Mouse (Mus musculus) CD8-positive naive resting alpha-beta T cell, adult 2 months (primary cell): ENCODE results near the gene Pfkfb4.
A peak's percentile ranks its signal among the peaks of the same experiment; 100 is the strongest.

ENCODE experiments used
- DNase-seq, 2 experiments: peaks; one replicate each; pipeline ENCODE4 v3.0.0; 2022; ENCODE audit warnings: low read depth in 2 of 2, low spot score in 2 of 2

Gene Pfkfb4

DNA sequence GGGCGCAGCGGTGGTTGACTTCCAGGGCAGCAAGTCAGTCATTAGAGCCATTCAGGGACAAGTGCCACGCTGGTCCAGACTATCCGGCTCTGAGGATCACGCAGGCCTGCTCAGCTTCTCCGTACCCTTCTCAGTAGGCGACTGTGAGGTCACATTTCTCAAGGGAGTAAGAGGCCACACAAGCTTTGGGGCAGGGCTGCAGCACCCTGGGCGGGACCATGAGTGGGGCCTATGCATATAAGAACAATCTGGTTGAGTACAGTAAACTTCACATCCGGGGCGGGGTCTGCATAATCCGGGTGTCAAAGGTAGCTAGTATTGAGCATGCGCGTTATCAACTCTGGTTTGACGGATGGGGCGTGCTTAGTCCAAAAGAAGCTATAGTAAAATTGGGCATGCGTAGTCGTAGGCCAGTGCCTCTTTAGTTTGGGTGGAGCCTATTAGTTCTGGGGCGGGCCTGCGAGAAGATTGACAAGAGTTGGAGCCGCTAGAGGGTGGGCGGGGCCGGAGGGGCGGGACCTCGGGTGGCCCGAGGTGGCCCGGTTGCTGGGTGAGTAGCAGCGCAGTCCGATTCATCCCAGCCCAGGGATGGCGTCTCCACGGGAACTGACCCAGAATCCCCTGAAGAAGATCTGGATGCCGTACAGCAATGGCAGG is at the start of gene Pfkfb4:
Gene Pfkfb4, plus strand, starts transcription at position 351 of the 657 bp plus-strand sequence.
- DNase-seq = peak; percentile 93 to 95

DNA sequence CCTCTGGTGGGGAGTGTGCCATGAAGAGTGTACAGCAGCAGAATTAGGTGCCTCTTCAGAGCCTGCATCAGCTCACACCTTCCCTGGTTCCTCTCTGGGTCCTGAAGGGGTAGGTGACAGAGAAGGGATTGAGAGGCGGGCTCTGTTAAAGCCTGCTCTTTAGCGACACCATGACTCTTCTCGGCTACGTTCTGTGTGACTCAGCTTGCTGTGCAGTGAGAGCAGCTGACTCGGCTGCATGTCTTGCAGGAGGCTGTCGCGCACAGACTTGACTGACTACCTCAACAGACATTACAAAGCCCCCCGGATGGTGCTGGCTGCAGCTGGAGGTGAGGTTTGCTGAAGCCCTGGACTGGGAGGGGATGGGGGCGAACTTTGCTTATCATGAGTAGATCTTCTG is 46.5 kb upstream of the Pfkfb4 start:
- DNase-seq = no peak

DNA sequence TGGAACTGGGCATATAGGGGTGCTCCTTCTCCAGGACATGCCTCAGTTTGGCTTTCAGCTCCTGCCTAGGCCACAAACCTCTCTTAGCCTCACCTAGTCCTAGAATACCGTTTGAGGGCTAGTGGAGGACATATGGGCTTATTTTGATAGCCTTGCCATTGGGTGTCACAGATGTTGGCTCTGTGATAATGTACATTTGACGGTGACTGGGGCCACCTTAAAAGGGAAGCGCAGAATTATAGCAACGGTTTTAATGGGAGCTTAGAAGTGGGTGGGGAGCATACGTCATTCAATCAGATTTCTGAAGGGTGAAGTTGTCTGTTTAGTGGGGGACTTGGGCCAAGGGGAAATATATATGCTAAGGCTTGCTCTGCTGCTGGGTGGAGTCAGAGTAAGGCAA is 46.0 kb upstream of the Pfkfb4 start:
- no peak for DNase-seq

DNA sequence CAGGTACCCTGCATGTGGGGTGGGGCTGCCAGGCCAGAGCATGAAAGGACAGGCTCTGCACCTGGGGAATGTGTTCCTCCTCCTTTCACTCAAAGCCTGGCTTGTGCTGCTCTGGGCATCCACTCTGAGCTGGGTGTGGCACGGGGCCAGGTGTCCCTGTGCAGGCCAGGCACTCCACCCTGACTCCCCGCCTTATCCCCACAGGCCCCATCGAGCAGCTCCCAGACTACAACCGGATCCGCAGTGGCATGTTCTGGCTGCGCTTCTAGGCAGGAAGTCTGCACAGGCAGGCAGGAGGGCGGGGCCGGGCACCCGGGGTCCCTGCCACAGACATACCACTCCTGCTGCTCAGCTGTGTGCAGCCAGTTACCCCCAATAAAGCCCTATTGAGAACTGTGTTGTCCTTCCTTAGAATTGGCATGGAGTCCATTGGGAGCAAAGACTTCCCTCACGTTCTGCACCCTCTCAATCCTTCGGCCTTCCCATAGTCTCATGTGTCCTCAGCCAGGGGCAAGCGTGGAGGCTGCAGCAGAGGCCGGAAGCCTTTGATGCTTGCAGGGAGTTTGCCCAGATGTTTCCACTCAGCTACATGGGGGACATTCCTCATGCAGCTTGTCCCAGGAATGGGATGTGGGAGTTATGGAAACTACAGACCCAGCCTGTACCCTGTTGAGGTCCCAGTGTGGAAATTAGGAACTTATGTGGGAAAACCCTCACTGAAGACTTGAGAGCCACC is 42.2 kb upstream of the Pfkfb4 start:
- DNase-seq = no peak

DNA sequence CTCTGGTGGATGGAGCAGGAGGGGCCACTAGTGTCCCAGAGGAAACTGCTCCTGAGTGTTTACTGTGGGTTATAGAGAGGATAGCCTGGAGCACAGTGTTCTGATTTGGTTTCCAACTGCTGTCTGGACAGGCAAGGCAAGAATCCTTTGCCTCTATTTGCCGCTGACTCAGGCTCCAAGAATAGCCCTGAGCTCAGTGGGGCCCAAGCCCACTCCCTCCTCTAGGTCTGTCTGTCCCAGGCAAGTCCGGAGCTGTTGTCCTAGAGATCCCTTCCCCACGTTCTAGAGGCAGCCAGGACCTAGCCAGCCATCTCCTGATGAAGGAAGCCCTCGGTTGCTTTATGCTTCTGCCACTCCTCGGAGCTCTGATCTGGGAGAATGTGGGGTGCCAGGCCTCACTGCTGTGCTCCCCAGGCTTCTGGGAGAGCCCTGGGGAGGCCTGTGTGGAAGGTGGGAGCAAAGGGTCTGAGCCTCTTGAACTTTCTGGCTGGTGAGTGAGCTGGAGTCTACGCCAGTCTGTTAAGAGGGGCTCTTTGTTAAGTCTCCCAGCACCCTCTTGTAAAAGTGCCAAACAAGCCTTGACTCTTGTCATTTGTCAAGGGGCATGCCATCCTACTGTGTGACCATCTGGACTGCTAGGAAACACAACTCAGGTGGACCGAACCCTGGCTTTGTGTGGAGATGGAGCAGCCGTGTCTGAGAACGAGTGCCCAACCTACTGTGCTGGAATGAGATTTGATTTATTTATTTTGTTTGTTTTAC is 41.4 kb upstream of the Pfkfb4 start:
- DNase-seq = no peak

DNA sequence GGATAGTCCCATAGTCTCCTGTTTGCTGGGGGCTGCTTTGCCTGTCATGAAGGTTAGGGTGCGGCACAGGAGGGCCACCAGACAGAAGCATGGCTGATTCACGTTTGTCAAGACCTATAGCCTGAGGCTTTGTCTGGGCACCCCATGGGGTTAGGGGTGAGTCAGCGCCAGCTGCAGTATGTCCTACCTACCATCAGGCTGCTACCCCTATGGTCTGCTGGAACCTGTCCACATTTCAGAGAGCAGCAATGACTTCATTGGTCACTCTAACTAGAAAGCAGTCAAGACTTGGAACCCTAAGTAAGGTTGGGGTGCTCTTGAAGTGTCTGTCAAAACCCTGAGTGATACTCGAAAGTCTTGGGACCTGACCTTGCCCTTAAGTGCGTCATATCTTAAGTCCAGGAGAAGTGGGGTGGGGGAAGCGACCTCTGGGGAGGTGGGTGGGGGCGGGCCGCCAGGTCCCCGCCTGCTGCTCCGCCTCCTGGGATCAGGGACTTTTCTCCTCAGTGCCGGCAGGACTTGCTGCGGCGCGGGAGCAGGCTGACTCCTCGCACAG is 38.4 kb upstream of the Pfkfb4 start, which contains the start of gene Col7a1:
Gene Col7a1, plus strand, starts transcription at position 506 of the 556 bp plus-strand sequence.
- no peak for DNase-seq

DNA sequence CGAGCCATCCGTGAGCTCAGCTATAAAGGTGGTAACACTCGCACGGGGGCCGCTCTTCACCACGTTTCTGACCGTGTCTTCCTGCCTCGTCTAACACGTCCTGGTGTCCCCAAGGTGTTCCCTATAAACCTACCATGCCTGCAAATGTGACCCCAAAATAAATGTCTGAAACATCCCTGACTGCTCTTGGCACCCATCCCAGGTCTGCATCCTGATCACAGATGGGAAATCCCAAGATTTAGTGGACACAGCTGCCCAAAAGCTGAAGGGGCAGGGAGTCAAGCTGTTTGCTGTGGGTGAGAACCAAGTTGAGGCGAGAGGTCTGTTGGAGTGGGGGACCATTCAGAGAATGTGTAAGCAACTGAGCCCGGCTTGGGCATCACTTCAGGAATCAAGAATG is 36.3 kb upstream of the Pfkfb4 start:
- DNase-seq = no peak

DNA sequence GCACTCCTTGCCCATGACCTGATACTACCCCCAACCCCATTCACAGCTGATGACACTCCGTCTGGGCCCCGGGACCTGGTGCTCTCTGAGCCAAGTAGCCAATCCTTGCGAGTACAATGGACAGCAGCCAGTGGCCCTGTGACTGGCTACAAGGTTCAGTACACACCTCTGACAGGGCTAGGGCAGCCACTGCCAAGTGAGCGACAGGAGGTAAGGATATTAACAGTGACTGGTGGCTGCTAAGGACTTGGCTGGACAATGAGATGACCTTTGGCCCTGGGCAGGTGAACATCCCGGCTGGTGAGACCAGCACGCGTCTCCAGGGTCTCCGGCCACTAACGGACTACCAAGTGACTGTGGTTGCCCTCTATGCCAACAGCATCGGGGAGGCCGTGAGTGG is 35.7 kb upstream of the Pfkfb4 start:
- DNase-seq = no peak

DNA sequence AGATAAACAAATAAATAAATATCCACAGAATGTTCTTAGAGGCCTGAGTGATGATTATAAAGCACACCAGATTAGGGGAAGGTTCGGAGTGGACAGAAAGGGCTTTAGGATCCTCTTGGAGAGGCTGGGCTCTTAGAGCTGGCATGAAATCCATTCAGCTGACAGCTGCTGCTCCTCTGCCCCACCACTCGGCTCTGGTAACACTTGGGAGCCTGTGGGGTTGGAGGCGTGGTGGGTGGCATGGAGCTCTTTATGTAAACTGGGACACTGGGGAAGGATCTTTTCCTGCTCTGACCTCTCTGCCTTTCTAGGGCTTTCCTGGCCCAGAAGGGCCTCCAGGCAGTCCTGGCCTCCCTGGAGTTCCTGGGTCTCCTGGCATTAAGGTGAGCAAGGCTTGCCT is 28.0 kb upstream of the Pfkfb4 start:
- DNase-seq = no peak

DNA sequence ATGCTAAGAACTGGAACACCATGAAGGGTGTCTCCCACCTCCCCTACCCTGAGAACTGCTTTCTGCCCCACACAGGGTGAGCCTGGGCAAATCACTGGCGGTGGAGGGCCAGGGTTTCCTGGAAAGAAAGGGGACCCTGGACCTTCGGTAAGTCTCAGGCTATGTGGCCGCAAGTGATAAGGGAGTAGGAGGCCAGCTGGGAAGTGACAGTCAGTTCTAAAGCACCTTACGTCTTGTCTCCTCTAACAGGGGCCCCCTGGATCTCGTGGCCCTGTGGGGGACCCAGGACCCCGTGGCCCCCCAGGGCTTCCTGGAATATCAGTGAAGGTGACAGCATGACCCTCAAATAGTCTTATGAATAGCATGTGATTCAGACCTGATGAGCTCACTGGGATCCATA is 27.2 kb upstream of the Pfkfb4 start:
- no peak for DNase-seq

DNA sequence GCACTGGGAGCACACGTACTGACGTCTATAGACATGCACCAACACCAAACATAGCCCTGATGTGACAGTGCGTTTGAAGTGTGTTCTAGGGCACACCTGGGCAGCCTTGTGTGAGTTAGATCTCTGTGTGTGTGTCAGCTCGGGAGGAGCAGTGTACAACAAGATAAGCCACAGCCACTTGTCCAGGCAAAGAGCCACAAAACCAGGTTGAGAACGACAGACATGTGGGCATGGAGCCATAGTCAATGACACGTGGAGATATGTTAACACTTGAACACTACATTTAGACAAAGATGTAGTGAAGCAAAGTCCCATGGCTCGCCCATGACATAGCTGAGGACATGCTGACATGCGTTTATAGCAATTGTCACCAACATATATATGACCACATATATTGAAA is 21.0 kb upstream of the Pfkfb4 start:
- DNase-seq = no peak

DNA sequence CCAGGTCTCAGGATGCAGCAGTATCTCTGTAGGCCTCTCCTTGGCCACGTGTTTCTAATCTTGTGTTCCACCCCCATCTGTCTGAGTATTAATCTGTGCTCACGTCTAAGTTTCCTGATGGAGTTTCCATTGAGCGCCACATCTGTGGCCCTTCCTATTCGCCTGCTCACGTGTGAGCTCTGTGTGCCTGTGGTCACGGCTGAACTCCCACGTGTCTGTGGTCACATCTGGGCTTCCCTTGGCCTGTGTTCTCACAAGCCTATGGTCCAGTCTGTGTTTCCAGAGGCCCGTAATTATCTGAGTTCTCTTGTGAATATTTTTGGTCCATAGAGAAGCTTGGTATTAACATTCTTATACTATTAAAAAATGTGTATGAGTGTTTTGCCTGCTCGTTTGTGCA is 15.1 kb upstream of the Pfkfb4 start:
- no peak for DNase-seq

DNA sequence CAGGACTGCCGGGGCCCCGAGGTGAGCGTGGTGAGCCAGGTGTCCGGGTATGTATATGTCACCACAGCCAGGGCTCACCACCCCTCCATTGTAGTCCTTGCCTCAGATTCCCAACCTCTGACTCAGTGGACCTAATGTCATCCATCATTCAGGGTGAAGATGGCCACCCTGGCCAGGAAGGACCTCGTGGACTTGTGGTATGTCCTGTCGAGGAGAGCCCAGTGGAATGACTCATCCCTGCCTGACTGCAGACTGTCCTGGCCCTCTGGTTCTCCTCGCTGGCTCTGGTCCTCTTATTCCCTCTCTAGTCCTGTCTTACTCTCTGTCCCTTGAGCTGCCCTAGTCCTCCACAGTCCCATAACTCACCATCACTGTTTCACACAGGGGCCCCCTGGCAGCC is 13.6 kb upstream of the Pfkfb4 start:
- DNase-seq = no peak

DNA sequence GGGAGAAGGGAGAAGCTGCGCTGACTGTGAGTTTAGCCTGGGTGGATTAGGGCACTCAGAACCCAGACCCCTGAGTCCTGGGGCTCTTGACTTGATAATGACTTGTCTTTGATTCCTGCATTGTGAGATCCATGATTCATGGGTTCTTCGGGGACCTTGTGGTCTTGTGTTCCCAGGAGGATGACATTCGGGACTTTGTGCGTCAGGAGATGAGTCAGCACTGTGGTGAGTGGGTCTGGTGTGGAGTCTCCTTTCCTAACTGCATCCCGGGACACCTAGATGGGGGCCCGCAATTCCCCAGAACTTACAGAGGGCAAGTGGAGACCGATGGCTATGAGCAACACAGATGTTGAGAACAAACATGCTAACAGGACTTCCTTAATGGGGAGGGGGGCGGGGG is 9.1 kb upstream of the Pfkfb4 start:
- no peak for DNase-seq

DNA sequence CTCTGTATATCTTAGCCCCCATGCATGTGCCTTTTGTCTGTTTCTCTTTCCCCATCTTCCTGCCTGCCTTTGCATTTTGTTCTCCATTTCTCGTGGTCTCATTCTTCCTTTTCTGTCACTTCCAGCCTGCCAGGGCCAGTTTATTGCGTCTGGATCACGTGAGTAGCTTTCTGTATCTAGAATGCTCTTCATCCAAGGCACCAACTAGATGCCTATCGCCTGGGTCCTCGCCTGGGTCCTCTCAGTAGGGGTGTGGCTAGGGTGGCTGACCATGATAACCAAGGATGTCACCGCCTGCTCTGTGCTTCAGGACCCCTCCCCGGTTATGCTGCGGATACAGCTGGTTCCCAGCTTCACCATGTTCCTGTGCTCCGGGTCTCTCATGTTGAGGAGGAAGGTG is 8.4 kb upstream of the Pfkfb4 start:
- DNase-seq = no peak

DNA sequence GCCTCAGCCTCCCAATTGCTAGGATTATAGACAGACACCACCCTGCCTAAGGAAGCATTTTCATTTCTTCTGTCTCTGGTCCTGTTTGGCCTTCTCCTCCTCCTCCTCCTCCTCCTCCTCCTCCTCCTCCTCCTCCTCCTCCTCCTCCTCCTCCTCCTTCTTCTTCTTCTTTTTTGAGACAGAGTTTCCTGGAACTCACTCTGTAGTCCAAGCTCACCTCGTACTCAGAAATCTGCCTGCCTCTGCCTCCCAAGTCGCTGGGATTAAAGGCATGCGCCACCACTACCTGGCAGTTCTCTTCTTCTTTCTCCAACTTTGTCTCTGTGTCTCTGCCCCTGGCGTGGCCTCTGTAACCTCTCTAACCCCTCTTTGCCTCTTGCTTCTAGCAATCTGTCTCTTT is 5.9 kb upstream of the Pfkfb4 start, which contains the start of gene Ucn2:
Gene Ucn2, plus strand, starts transcription at position 301 of the 400 bp plus-strand sequence.
- DNase-seq = no peak

DNA sequence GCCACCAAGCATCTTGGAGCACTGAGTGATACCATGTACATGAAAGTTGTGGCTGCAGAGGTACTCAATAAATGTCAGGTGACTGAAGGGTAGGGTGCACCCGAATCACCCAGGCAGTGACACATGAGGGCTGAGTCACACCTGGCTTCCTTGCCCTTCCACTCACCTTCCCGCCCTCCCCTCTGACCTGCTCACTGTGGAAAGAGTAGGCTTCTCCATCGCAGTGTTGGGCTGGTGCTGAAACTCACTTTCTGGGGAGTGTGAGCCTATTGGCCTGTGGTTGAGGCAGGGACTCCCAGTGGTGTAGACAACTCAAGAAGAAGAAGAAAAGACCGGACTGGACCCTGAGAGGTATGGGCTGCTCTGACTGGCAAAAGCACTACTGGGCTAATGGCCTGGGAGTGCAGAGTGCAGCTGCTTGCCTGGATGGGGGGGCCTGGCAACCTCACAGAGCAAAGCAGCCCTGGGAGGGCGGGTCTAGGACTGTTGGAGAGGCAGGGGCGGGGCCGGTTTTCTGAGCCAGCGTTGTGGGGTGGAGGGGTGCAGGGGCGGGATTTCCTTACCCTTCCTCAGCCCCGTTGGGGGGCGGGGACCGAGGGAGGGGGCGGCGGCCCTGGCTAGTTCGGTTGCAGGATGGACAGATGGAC is 3.8 kb upstream of the Pfkfb4 start:
- no peak for DNase-seq

DNA sequence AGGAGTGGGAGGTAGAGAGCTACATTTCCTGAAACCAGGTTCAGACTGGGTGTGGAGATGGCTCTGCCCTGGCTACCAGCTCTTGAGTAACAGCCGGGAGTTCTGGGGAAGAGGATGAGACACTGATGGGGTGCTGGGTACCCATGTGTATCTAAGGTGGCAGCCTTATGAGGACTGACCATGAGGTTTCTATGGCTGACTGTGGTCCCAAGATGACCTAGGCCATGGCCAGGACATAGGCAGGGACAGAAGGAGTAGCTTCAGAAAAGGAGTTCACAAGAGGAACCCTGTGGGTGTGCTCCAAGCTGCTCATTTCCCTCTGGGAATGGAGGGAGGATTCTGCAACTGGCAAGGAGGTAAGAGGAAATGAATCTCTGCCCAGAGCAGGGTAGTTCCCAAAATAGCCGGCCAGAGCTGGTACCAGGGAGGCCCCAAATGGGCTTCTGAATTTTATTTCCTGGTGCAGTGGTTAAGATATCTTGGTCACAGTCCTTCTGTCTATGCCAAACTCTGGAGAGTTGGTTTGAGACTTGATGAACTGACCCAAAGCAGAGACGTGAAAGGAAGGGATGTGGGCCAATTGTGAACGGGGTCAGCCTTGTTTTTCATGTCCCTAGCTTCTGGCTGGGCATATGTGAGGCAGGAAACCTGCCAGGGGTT is 1.6 kb upstream of the Pfkfb4 start:
- no peak for DNase-seq

DNA sequence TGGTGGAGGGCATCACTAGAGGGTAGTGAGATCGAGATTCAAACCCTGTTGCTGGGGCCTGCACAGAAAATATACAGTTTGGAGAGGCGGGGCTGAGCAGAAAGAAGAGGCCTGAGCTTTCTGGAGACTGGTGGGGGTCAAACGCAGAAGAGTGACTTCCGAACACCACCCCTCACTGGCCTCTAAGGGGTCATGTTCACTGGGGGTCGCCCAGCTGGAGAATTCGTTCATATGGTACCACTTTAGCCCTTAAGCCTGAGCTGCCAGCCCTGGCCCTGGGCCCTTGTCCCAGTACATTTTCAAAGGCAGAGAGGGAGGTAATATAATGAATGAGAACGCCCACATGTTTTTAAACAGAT is 1.1 kb upstream of the Pfkfb4 start:
- DNase-seq = no peak

DNA sequence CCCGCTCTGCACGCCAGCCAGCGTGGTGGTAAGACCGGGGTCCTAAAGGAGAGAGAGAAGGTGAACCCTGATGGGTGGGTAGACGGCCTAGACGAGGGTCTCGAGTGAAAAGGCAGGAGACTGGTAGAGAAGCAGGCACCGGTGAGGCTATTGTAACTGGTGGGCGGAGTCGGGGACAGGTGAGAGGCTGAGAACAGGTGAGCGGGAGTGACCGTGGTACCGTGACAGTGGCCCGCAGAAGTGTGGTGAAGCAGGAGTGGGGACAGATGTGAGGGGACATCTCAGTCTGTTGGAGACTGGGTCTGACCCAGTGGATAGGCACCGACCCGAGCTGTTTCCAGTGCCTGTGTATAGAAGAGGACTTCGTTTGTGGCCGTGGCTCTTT is 499 bp downstream of the Pfkfb4 start:
- DNase-seq = no peak
